Mouse (Mus musculus) erythroid progenitor cell, adult 5-6 weeks (primary cell): ENCODE data around the gene Tnrc6b. TPM values are rescaled to one million over a fixed set of nuclear protein-coding genes. Genes with fewer than 3 reads are reported as not detected.

Experiments used
- ATAC-seq: replicated peaks from 2 replicates; pipeline ENCODE4 v1.8.0; 2016; ENCODE audit warnings: moderate number of reproducible peaks, mild to moderate bottlenecking, moderate TSS enrichment, inconsistent platforms; ENCODE audit not compliant: poor library complexity, low FRiP score, severe bottlenecking
- total RNA-seq, 2 experiments: library from RNA; stranded (forward) in 1 of 2; stranded (reverse) in 1 of 2; fragments of 150-400 nt in 1 of 2; fragments of 186-747, 209-891 nt in 1 of 2; gene quantifications; 2 replicates each; pipeline versions ENCODE4 v1.2.3 to v1.2.4; 2015 to 2017; ENCODE audit warnings: low replicate concordance in 2 of 2

Gene Tnrc6b
- total RNA-seq (2015; ENCODE audit: low replicate concordance) (113 and 187 TPM in 2 replicates), total RNA-seq (2017; ENCODE audit: low replicate concordance) (141 and 357 TPM in 2 replicates)

- ATAC-seq, result peak; percentile 93
These were observed at the start of gene Tnrc6b for GRCm38 (mm10) chr15:80710608-80711363. Gene Tnrc6b, plus strand, starts transcription at chr15:80711313.

GRCm38 (mm10) chr15:80664444-80664843 is 46.7 kb upstream of the Tnrc6b start:
- ATAC-seq, result no peak

GRCm38 (mm10) chr15:80671295-80672252 is 39.5 kb upstream of the Tnrc6b start, which contains the start of gene Fam83f:
Gene Fam83f, plus strand, starts transcription at chr15:80671847.
- ATAC-seq, result 0 out of 2 replicates have a peak, but pooled peaks have one; percentile 15

- ATAC-seq, result no peak
These were observed 38.3 kb upstream of the Tnrc6b start for GRCm38 (mm10) chr15:80672810-80673209.

DNA sequence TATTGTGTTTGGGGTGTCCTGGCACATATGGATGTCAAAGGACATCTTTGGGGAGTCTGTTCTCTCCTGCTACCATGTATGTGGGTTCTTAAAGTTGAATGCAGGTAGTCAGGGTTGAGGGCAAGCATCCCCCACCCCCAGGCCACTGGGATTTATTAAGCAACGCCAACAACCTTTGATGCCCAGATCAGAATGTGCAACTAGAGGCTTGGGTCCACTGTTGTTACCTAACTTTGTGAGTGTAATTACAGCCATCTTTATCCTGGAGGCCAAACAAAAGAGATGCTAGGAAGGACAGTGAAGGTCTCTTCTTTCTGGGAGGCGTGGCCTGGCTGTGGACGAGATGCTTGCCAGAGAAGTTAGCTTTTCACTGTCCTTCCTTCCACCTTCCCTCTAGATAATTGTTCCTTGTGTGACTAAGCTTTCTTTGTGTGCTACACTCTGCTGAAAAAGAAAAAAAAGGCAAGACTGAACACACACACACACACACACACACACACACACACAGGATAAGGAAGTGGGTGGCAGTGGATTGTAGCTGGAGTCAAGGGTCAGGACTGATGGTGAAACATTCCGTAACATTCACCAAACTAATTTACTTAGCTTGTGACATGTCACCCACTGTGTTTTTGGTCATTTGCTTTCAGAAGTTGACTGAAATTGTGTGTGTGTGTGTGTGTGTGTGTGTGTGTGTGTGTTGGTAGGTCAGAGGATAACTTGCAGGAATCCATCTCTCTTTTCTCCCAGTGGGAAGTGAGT is 37.6 kb upstream of the Tnrc6b start:
- no peak for ATAC-seq

- ATAC-seq, result no peak
These were observed 36.4 kb upstream of the Tnrc6b start for GRCm38 (mm10) chr15:80674700-80675099.

DNA sequence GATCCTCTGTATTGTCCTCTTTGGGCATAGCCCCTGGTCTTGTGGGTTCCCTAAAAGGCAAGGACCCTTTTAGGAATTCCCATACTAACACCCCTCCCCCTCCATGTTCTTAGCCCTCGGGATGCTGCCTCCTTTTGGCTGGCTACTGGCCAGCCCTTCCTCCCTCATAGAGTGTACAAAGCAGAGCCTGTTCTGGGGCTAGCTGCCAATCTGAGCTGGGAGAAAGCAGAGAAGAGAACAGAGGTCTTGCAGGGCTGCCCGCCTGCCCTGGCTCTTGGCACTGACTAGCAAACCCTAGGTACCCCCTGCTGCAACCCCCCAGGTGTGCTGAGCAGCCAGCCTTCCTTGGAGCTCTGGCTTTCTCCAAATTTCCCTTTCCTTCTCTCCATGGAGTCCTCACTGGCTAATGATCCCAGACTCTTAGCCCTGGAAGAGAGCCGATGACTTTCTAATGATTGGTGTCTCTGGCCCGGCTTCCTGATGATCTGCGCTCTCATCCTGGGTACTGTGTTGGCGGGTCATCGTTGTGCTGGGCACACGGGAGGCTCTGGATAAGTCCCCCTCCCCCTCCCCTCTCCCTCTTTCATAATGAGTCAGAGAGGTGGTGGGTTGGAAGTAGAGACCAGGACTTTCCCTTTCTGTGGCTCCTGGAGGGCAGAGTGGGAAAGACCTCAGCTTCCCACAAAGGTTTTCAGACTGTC is 31.4 kb upstream of the Tnrc6b start:
- ATAC-seq, result no peak

GRCm38 (mm10) chr15:80680347-80681030 is 30.6 kb upstream of the Tnrc6b start:
- no peak; the same call in 1 of the 2 replicates for ATAC-seq

GRCm38 (mm10) chr15:80681466-80681881 is 29.6 kb upstream of the Tnrc6b start:
- ATAC-seq, result no peak

DNA sequence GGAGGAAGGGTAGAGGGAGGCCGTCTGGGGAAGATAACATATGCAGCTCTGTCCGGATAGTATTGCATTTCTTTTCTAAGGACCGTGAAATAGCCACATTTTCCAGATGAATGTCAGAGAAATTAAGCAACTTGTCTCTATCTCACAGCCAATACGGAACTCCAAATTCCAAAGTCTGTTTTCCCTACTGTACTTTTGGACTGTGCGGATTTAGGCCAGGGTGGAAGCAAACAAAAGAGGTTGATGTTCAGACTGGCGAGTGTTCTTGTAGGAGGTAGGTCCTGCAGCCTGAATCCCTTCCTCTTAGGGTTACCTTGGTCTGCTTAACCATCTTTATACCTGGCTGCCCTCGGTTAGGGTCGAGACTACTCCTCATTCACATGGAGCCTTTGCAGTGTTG is 28.8 kb upstream of the Tnrc6b start:
- no peak for ATAC-seq

DNA sequence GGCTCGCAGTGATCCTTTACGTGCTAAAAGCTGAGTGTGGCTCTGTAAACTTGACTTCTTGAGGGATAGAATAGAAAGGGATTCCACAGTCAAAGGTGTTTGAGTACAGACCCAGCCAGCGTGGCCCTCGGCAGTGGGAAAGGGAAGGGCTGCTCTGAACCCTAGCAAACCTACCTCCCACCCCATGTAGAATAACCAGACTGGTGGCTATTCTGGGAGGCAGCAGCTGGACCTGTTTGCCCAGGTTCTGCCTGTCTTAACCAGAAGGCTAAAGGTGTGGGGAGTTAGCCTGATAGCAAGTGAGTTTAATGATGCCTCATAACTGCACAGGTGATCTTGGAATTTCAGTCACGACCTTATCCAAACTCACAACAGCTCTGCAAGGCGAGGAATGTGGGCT is 28.0 kb upstream of the Tnrc6b start:
- ATAC-seq, result no peak

- no peak for ATAC-seq
These were observed 27.1 kb upstream of the Tnrc6b start for GRCm38 (mm10) chr15:80683990-80684389.

DNA sequence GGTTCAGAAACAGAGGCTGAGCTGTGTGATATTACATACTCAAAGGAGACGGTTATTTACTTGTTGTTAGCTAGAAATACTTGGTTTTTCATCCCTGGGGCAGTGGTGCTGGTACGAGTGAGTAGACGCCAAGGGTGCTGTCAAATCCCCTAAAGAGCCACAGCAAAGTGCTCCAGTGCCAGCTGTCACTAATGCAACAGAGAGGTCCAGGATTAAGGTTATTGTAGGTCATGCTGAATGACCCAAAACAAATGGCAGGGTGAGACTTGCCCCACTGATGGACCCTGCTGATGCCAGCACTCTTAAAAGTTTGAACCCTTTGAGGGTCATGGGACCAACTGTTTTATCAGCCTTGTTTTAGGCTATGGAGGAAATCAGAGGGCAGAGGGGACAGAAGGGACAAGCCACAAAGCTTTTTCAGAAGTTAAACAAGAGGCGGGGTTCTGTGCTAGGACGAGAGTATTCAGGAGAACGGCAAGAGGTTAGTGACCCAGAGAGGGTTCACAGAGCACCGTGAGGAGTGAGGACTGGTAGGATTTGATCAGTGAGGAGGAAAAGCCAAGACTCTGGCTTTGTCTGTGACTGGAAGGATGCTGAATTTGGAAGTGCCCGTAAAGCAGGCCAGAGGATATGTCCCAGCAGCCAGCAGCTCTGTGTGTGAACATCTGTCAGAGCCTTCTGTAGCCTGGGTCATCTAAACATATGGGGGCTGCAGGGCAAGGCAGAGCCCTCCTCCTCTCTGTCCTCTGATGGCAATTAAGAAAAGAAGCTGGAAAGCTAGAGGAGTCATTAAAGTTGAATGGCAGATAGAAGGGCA is 26.1 kb upstream of the Tnrc6b start:
- no peak for ATAC-seq

GRCm38 (mm10) chr15:80685603-80685895 is 25.6 kb upstream of the Tnrc6b start:
- no peak for ATAC-seq

DNA sequence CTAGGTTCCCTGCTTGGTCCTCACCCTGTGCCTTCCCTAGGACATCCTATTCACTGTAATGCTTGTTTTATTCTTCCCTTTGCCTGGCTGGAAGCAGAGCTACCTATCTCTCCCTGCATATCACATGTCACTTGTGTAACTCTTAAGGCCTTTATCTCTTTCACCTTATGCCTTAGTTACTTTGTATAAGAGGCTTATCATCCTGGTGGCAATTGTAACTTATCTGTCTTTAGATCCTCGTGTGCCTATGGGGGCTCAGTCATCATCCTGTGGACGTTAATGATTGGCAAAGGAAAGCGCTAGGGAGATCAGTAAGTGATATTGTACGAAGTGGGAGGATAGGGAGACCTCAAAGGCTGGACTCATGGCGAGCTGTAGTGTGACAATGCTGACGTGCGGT is 22.6 kb upstream of the Tnrc6b start:
- no peak for ATAC-seq

- ATAC-seq, result no peak
These were observed 17.6 kb upstream of the Tnrc6b start for GRCm38 (mm10) chr15:80693492-80693891.

DNA sequence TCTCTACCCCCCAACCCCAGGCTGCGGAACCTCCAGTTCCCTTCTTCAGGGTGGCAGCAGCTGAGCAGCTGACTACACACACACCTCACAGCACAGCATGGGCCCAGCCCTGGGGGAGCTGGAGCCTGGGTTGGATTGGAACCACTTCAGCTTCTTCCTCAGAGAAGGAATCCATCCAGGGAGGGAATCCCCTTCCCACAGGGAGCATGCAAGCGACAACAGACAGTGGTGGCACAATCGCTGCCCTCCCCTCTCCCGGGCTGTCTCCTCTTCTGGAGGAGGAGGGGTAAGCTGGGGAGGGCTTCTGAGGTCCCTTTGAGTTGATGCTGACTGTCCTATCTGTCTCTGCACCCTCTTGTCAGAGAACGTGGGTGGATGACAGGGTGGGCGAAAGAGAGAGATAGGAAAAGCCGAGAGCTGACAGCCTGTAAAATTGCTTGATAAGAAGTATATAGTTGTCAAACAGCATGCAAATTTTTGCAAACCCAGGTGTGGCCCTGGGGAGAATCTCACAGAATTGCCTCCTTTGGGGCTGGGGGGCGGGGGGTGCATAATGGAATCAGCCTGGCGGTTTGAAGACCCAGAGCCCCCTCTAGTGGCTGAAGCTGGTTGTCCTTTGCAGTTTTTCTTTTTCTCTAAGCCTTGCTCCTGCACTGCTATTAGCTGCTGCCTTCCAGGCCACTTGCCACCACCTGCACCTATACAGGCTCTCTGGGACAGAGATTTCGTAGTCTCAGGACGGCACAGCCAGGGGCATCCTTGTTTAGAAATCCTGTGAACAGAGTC is 16.8 kb upstream of the Tnrc6b start:
- no peak for ATAC-seq
